Mouse (Mus musculus): Measurements from ENCODE around the gene Hoxd4.

Gene Hoxd4

DNA sequence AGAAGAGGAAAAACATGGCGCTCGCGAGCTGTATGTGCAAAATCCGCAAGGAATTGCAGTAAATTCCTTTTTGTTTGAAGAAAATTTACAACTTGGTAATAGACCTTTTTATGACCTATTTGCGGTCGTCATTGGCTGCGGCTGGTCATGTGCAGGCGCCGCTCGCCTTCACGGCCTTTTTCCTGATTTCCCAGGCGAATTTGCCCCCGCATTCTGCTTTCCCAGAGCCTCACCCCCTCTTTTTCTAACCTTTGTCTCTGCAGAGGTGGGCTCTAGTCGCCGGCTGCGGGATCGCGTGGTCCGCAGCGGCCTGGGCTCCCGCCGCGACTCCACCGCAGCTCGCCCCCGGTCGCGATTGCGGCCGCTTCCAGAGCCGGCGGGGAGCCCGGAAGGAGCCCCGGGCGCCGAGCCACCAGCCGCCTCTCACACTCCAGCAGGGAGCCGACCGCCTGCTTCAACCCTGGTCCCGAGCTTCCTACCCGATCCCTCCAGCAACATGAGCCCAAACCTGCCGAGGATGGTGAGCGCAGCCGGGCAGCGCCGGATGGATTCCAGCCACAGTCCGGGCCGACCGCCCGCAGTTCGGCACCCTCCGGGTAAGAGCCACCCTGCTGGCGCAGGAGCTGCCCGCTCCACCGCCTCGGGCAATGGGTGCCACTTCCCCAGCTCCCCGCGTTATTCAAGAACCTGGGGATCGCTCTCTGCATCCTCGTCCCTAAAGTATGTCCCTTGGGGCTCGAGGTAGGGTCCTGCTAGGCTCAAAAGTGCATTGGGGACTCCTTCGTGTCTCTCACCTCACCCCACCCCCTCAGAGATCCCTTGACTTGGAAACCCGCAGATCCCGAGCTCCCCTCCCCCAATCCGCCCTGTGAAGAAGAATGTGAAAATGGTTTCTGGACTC, at the start of gene Hoxd4, which contains the start of gene Hoxd3:
Gene Hoxd4 (plus strand): TSS at position 209 of the 901 bp plus-strand sequence.
Gene Hoxd3 (plus strand): TSS at position 207 of the 901 bp plus-strand sequence.
- 3% methylated on average over 65 of the region's 65 CpGs for WGBS

DNA sequence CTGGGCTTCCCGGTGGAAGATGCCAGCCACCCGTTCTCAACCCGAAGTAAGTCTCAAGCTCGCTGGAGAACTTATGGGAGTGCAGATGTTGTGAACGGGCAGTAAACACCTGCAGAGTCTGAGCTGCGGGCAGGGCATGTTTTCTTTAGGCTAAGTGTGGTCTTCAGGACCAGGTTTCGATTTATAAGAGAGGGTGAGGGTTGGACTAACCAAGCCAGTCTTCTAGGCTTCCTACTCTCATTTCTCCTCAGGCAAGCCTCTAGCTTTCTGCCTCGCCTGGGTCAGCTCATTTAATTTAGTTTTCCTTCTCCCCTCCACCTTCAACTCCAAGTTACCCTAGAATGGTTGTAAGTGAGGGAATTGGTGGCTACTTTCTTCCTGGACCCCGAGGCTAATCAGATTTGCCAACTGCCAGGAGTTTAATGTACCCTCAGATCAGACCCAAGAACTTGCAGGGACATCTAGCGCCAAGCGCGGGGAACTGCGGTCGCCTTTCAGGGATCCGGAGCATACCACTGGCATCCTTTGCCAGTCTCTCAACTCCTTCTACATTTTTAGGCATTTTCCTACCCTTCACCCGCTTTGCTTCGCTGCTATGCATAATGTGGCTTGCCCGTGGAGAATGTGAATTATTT, 48.3 kb upstream of the Hoxd4 start:
- 6% methylated on average over 18 of the region's 18 CpGs for WGBS

DNA sequence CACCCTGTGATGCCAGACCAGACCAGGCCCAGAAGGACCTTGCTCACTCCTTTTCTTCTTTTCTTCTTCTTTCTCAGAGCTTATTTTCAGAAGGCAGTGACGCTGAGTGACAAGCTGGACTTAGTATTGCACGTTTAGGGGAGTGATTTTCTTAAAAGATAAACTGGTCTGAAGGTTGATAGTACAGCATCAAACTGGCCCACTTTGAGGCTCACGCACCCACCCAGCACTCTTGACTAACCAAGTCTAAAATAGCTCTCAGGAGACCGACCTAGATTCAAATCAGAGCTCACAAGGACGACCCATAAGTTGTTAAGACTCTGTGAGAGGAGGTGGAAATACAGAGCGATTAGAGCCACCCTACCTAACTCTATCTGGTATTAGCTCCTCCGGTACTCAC, 45.3 kb upstream of the Hoxd4 start:
- WGBS = 2% methylated on average over 7 of the region's 7 CpGs

DNA sequence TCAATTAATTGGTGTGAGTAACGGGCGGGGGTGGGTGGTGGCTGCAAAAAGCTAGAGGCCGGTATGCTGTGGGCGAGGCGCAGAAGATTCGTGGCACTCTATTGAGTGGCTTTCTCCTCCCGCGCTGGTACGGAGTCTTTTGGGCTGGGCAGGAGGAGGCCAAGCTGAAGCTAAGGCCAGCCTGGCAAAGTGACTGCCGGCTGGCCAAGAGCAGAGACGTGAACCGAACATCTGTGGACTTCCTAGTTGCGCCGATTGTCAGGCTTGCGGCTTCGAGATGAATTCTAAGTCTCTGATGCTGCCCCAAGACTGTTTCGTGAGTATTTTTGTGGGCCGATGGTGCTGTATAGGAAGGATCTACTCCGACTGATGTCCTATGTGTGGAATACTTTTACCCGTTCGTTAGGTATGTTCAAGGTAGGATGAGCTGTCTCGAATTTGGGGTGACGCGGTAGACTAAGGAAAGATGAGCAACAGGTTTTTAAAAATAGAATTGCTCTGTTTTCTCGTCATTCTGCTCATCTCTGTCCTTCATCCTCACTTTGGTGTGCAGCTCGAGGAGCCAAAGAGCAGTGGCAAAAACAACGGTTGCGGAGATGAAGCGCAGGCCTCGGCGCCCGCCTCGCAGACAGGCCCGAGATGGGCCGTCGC, 44.4 kb upstream of the Hoxd4 start:
- WGBS = 4% methylated on average over 36 of the region's 36 CpGs

DNA sequence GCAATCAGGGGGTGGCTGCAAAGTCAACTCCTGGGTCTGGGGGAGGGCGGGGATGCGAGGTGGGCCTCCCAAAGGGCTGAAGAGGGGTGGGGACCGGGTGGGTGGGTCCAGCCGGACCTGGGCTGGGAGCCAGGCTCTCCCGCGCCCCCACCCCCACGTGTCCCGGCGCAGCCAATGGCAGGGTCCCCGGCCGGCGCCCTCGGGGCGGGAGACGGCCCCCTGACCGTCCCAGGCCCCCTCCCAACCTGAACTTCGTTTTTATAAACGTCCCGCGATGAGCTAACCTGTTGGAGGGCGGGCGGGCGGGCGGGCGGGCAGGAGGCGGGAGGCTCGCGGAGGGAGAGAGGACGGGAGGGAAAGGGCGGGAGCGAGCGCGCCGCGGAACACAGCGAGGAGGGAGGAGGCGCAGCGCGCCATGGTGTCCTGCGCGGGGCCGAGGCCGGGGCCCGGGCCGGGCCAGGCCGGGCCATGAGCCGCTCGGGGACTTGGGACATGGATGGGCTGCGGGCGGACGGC, 43.8 kb upstream of the Hoxd4 start, which contains the start of gene Hoxd13:
Gene Hoxd13 (plus strand): TSS at position 469 of the 516 bp plus-strand sequence.
- 1% methylated on average over 50 of the region's 51 CpGs for WGBS

DNA sequence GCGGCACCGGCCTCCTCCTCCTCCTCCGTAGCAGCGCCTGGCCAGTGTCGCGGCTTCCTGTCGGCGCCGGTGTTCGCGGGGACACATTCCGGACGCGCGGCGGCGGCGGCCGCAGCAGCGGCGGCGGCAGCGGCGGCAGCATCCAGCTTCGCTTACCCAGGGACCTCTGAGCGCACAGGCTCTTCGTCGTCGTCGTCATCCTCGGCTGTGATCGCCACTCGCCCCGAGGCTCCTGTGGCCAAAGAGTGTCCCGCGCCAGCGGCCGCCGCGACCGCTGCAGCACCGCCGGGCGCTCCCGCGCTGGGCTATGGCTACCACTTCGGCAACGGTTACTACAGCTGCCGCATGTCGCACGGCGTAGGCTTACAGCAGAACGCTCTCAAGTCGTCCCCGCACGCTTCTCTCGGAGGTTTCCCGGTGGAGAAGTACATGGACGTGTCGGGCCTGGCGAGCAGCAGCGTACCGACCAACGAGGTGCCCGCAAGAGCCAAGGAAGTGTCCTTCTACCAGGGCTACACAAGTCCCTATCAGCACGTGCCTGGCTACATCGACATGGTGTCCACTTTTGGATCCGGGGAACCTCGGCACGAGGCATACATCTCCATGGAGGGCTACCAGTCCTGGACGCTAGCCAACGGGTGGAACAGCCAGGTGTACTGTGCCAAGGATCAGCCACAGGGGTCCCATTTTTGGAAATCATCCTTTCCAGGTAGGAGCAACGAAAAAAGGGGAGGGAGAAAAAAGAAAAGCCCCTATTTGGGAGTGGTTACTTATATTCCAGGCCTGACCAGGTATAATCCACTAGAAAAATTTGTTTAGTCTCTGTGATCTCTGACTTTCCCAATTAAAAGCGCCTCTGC, 43.1 kb upstream of the Hoxd4 start:
- WGBS = under 1% methylated on average over 68 of the region's 74 CpGs

DNA sequence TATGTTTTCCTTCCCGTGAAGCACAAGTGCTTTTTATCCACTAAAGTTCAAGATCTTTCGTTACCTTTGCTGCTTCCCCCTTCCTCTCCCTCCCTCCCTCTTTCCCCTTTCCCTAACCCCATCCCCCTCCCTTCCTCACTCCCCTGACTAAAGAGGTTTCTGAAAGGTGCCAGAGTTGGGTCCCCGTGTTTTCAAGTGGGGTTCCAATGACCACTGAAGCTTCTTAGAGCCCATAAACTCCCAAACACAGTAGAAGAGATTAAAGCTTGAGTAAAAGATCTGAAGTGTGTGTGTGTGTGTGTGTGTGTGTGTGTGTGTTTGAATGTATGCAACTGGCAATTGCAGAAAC, 42.5 kb upstream of the Hoxd4 start:
- 4% methylated on average over 3 of the region's 3 CpGs for WGBS

DNA sequence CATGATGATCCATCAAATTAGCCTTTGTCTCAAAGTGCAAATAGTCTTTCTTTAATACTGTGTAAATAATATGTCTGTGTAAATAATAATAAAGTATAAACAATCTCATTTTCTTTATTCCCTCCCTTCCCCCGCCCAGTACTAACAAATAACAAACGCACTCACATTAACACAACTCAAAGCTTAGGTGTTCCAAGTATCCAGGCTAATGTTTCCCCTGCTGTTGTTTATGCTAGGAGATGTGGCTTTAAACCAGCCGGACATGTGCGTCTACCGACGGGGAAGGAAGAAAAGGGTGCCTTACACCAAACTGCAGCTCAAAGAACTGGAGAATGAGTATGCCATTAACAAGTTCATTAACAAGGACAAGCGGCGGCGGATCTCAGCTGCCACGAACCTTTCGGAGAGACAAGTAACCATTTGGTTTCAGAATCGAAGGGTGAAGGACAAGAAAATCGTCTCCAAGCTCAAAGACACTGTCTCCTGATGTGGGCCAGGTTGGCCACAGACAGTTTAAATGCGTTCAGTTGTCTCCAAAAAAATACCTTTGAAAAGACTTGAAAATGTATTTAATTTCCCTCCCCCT, 42.0 kb upstream of the Hoxd4 start:
- WGBS = 4% methylated on average over 14 of the region's 14 CpGs

DNA sequence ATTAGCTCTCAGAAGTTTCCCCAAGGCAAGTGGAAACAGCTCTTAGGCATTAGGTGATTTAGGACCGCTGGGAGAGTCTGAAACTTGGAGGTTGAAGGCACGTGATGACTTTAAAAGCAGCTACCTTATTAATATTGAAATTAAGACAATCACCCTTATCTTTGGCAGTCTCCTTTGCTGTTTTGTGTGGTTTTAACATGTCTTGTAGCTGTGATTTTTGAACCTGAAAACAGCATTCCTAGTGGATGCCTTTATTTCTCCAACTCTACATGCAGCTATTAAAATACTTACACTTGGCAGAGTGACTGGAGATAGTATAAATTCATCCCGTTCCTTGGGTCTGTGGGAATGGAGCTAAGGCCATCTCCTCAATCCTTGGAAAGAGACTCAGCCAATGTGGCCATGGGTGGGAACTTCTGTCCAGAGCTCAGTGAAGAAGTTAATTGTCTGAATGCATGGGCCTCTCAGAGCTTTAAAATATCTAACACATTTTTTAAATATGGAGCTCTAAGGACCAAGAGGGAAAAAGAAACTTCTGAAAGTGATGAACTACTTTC, 41.0 kb upstream of the Hoxd4 start:
- 16% methylated on average over 3 of the region's 3 CpGs for WGBS

DNA sequence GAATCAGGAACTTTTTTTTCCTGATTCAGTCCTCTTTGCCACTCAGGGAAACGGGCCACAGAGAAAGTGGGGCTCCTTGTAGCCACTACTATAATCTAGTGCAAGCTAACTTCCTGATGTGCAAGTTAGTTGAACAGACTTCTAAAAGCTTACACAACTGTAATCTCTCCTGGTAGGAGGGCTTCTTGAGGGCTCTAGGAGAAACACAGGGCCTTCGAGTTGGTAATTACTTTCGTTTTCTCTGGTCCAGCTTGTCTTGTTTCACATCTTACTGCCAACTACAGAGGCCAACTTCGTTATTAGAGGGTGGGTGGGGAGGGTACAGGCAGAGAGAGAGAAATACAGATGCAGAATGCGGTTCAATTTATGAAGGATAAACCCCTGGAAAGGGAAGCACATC, 39.9 kb upstream of the Hoxd4 start:
- WGBS = 26% methylated on average over 5 of the region's 5 CpGs

DNA sequence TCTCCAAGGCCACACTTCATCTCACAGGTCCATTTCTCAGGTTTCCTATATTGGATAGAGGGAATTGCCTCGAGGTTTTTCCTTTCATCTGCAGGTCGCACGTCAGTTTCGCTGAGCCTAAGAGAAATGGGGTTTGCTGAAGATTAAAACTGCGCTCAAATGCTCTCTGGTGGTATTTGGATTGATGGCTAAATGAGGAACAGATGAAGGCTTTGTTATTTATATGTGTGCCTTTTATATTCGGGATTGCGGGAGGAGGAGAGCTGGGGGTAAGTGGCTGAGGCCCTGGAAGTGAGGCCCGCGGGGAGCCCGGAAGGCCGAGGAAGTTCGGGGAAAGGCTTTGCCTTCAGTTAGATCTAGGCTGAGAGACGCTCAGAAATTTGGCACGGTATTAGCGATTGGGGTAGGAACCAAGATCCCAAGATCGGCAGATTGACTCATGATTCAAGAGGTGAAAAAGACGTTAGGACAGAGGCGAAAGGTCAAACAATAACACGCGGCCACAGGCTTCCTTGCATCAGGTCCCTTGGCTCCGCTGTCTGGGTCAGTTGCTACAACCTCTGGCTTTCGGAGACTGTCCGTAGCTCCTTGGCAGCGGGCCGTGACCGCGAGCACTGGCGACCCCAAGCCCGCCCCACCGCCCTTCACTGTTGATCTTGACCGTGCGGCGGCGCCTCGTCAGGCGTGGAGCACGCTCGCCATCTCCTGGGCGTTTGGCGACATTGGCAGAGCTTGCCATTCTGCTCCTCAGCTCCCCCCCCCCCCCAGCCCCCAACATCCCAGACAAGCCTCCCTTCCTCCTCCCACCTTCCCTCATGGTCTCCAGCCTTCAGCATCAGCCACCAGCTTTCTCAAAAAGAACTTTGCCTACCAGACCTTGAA, 39.0 kb upstream of the Hoxd4 start:
- WGBS = 6% methylated on average over 40 of the region's 40 CpGs

DNA sequence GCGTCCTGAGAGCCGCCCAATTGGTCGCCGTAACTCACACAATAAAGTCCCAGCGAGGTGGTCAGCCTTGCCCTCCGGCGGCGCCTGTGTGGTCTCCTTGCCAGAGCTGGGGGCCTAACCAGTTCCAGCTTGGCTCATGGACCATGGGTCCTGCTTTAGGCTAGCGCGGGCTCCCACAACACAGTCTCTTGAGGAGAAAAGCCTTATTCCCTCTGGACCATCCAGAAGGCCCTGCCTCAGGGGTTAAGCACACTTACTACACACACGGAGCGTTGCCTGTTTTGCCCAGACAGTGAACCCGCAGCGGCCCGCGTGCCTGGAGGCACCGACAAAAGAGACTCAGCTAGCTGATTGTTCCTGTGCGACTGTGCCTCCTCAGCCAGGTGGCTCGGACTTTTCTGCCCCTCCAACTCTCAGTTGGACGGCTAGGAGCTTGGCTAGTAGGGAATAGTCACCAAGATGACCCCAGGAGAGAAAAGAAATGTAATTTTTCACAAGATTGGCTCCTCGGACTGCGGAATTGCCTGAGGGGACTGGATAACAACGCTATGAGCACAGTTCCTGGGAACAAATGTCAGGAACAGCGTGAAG, 37.8 kb upstream of the Hoxd4 start:
- WGBS = 3% methylated on average over 24 of the region's 24 CpGs

DNA sequence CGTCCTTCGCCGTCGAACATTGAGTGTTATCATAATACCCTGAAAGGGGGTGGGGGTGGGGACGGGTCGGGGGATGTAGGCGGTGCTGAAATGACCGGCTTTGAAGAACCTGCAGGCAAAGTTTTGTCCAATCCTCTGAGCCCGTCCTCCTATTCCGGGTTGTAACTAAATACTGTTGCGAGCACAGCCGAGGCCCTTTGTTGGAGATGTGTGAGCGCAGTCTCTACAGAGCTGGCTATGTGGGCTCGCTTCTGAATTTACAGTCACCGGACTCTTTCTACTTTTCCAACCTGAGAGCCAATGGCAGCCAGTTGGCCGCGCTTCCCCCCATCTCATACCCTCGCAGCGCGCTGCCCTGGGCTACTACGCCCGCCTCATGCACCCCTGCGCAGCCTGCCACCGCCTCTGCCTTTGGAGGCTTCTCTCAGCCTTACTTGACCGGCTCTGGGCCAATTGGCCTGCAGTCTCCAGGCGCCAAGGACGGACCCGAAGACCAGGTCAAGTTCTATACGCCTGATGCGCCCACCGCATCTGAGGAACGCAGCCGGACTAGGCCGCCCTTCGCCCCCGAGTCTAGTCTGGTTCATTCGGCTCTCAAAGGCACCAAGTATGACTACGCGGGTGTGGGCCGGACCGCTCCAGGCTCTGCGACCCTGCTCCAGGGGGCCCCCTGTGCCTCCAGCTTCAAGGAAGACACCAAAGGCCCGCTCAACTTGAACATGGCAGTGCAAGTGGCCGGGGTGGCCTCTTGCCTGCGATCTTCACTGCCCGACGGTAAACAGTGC, 36.7 kb upstream of the Hoxd4 start, which contains the start of gene Hoxd12:
Gene Hoxd12 (plus strand): TSS at position 133 of the 785 bp plus-strand sequence.
- 3% methylated on average over 47 of the region's 47 CpGs for WGBS

DNA sequence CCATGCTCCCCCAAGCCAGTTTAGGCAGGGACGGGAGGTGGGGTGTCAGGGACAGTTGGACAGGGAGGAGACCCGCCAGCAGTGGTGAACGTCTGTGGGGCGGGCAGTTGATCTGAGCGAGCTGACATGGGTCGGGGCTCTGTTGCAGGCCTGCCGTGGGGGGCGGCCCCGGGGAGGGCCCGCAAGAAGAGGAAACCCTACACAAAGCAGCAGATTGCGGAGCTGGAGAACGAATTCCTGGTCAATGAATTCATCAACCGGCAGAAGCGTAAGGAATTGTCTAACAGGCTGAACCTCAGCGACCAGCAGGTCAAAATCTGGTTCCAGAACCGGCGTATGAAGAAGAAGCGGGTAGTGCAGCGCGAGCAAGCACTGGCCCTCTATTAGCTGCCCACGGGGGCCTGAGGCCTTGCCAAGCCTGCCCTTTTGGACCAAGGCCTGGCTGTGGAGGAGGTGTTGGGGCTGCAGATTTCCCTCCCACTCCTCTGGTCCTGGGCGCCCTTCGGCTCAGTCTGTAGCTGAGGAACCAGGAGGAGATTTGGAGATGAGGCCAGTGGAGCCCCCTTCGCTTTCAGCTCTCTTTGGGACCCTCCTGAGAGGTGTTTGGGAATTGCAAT, 36.0 kb upstream of the Hoxd4 start:
- WGBS = 7% methylated on average over 24 of the region's 24 CpGs

DNA sequence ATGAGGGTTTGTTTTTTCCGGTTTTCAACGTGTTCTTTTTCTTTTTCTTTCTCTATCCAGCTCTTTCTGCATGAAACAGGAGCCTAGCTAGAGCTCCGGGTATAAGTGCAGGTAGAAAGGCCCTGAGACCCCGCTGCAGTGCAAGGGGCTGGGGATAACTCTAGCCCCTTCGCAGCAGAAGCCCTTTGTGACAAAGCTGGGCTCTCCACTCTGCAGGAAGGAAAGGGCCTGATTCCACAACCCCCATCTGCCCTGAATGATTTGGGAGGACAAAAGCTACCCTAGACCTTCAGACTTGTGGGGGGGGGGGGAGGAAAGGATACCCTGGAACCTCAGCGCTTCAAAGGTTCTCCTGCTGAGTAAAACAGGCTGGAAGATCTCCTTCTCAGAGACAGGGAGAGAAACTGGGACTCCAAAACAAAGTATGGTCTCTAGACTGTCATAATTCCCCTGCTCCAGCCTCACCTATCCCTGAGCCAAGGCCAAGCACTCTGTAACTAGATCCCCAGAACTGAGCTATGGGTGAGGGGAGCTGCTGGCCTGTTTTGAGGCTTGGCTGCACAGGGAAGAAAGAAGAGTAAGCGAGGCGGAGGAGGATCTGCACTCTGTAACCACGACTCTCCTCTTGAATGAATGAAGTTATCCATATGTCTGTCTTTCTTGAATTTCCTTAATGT, 35.2 kb upstream of the Hoxd4 start:
- WGBS = 12% methylated on average over 9 of the region's 9 CpGs

DNA sequence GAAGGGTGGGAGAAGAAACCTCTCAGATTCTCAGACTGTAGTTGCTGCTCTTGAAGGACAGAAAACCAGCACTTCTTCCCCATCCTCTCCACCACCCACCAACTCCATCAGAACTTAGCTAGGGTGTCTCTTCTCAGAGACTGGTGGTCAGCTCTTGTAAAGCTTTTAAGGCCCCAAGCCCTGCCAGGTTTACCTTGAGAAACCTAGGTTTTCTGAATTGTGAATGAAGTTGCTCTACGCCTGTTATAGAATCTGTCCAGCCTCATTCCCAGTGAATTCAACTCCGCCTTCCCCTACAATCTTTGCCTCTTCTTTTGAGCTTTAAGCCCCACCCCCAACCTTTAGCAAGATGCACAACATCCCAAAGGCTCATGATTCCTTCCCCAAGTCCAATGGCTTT, 34.6 kb upstream of the Hoxd4 start:
- 17% methylated on average over 2 of the region's 2 CpGs for WGBS

DNA sequence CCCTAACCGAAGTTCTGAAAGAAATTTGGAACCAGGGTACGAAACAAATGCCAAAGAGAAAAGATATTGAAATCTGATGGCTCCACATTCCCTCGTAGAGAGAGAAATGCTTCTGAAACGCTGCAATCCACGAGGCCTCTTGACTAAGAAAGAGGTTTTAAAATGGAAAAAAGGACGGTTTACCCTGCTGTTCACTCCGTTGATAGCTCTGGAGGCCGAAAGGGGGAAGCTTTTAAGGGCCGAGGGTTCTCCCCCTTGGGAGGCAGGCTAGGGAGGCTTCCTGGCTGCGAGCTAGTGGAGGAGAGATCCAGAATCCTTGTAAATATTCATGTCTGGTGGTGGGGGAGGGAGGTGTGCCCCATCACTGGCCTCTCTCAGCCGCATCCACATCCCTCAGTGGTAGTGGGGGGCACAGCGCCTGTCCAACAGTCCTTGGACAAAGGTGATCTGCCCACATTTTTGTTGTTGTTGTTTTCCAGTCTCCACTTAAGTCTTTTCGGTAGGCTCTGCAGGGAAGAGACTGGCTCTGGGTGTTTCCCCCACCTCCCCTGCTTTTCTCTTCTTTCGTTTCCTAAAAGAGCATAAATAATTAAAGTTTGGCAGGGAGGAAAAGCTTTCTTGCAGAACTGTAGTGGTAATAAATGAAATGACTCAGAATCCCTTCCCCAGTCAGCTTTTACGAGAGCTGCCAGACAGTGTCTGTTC, 32.7 kb upstream of the Hoxd4 start, which contains the start of gene Hoxd11:
Gene Hoxd11 (plus strand): TSS at position 667 of the 705 bp plus-strand sequence.
- 4% methylated on average over 15 of the region's 15 CpGs for WGBS
